Mouse (Mus musculus) bone marrow macrophage, adult 2 months (primary cell): ENCODE results near the gene Tbc1d10c. TPM values are rescaled to one million over a fixed set of nuclear protein-coding genes. Genes with fewer than 3 reads are reported as not detected.
A peak's percentile ranks its signal among the peaks of the same experiment; 100 is the strongest.

Source experiments
- H3K27ac ChIP-seq: 2 replicates; pipeline ENCODE4 v1.5.1; 2012; ENCODE audit warnings: low read depth, low read length; ENCODE audit not compliant: insufficient read depth
- H3K4me1 ChIP-seq: 2 replicates; pipeline ENCODE4 v1.6.1; 2012; ENCODE audit warnings: low read length; ENCODE audit not compliant: control insufficient read depth, insufficient read depth
- H3K4me3 ChIP-seq: 2 replicates; pipeline ENCODE4 v1.5.1; 2012; ENCODE audit warnings: mild to moderate bottlenecking, low read length, moderate library complexity; ENCODE audit not compliant: insufficient read depth
- CTCF ChIP-seq: IDR thresholded peaks from 2 replicates; pipeline ENCODE4 v1.5.1; 2012; ENCODE audit warnings: low read depth, mild to moderate bottlenecking, low read length, moderate library complexity
- POLR2A ChIP-seq: IDR thresholded peaks from 2 replicates; pipeline ENCODE4 v1.6.1; 2012; ENCODE audit warnings: mild to moderate bottlenecking, low read depth, low read length, borderline replicate concordance
- polyA plus RNA-seq: library from polyadenylated mRNA; stranded (reverse); fragments of >200 nt; gene quantifications from 2 replicates; pipeline ENCODE4 v1.2.4, GENCODE M21; 2012; ENCODE audit not compliant: missing spikeins, insufficient read depth, insufficient read length

The Tbc1d10c gene
- polyA plus RNA-seq, 1 experiment = 0.83 TPM

DNA sequence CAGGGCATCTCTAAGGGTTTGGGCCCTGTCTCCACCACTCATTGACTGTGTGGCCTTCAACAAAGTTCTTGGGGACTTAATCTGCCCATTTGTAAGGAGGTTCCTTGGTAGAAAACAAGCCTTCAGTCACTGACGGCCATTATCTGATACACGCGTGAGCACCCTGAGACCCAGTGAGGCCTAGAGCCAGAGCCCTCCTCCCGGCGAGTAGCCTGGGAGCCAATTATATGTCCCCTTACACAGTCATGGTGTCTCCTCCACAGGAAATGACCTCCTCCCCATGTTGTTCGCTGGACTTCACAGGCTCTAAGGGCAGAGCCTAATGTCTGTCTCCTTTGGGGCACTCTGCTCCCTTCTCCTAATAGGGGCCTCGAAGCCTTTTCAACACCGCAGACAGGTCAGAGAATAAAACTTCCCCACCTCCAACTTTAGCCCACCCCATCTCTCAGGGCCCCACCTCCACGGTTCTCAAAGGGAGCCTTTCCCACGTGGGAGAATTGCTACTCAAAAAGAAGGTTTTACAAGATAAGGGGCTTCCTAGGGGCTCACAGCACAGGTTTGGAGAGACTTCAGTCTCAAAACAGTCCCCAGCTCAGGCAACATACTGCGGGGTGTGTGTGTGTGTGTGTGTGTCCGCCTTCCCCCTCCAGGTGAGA is 44.6 kb downstream of the Tbc1d10c start:
- H3K4me3 ChIP-seq = no peak overlapping the region
- peak overlapping the region; percentile 67 for H3K27ac ChIP-seq
- peaks cover 54% of the 10 kb centered on the region for H3K4me1 ChIP-seq
- TF ChIP-seq POLR2A = no peak
- TF ChIP-seq CTCF = no peak

DNA sequence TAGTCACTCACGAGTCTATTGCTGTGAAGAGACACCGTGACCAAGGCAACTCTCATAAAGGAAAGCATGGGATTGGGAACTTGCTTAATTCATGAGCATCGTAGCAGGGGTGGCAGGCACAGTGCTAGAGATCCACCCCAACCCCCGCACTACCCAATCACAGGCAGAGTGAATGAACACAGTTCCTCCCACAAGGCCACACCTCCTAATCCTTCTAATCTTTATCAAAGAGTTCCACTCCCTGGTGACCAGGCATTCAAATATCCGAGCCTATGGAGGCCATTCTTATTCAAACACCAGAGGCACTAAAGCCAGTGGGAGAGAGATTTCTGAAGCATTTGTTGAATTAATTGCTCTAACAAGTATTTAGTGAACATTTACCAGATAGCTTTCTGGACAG is 45.1 kb downstream of the Tbc1d10c start:
- no peak for TF ChIP-seq CTCF
- no peak for TF ChIP-seq POLR2A
- H3K4me1 ChIP-seq = peaks cover 54% of the 10 kb centered on the region
- H3K4me3 ChIP-seq = no peak overlapping the region
- 0 out of 2 replicates have a peak overlapping the region, but pooled peaks have one; percentile 9 for H3K27ac ChIP-seq

DNA sequence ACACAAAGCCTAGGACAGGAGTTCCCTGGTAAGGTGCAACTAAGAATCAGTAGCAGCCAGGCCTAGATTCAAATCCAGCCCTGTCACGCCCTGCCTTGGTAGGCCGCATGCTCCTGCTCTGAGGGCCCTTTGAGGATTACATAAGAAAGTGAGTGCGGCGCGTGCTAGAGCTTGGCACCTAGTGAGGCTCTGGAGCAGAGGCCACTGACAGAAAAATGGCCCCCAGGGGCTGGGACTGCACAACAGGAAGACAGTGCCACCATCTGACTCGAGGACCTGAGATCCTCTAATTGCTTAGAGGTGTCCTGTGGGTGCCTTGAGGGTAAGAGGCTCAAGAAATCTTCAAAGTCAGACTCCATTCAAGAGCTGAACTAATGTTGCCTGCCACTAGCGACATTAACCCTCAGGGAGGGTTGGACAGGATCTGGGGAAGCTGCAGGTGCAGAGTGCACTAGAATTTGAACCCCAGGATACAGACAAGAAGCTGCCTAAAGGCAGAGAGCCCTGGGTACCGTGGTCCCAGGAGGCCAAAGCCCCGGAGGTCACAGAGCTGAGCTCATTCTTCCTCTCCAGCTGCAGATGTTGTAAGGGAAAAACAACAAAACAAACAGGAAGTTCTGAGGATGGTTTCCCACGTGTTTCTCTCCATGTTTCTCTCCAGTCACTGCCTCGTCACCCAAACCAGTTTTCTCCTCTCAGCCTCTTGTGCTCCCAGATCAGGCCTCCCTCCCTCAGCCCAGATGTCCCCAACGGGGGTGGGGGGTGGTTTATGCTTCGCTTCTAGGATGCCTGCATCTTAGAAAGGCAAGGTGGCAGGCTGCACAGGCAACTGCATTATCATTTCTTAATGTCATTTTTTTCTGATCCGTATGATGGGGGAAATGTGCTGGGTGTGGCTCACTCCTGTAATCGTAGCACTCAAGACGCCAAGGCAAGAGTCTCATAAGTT is 46.3 kb downstream of the Tbc1d10c start:
- H3K4me1 ChIP-seq = peaks cover 49% of the 10 kb centered on the region
- H3K4me3 ChIP-seq = no peak overlapping the region
- TF ChIP-seq CTCF = no peak
- no peak for TF ChIP-seq POLR2A
- peak overlapping the region; percentile 70 for H3K27ac ChIP-seq

DNA sequence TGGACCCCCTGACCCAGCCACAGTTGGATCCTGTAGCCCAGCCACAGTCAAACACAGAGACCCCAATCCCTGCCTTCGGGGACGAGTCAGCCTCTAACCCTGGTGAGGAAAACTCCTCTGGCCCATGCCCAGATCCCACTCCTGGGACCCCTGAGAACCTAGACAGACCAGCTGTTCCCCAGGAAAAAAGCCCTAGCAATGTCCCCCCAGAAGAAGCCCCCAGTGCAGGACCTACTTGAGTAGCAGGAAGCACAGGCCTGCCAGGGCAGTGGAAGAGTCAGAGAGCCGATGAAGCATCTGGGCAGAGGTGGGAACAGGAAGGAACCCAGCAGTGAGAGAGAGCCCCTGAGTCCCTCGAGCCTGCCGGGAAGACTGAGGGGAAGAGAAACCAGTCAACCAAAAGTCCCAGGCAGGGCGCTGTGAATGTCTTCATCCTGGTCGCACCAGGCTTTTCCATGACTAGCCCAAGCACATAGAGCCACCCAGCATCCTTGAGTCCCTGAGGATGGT is 47.3 kb downstream of the Tbc1d10c start, which contains the start of gene Cabp4:
Gene Cabp4 (minus strand): TSS at position 275 of the 510 bp plus-strand sequence.
- H3K4me1 ChIP-seq = peaks cover 46% of the 10 kb centered on the region
- H3K27ac ChIP-seq = peak within 1 kb of the TSS; percentile 70
- no peak for TF ChIP-seq CTCF
- no peak for TF ChIP-seq POLR2A
- no peak within 1 kb of the TSS for H3K4me3 ChIP-seq

DNA sequence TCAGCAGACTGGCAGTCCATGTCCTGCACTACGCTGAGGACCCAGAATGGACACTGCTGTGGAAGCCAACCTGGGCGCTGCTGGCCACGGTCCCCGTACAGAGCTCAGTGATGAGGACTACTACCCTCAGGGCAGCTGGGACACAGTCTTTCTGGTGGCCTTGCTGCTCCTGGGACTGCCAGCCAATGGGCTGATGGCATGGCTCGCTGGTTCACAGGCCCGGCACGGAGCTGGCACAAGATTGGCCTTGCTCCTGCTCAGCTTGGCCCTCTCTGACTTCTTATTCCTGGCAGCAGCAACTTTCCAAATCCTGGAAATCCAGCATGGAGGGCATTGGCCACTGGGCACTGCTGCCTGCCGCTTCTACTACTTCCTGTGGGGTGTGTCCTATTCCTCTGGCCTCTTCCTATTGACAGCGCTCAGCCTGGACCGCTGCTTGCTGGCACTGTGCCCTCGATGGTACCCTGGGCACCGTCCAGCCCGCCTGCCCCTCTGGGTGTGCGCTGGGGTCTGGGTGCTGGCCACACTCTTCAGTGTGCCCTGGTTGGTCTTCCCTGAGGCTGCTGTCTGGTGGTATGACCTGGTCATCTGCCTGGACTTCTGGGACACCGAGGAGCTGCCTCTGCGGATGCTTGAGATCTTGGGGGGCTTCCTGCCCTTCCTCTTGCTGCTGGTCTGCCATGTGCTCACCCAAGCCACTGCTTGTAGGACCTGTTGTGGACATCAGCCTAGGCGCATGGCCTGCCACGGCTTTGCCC is 48.5 kb downstream of the Tbc1d10c start:
- Histone ChIP-seq H3K4me3 (no peak overlapping the region), H3K4me1 (peaks cover 45% of the 10 kb centered on the region), H3K27ac (no peak overlapping the region)
- TF ChIP-seq POLR2A (no peak), CTCF (no peak)

DNA sequence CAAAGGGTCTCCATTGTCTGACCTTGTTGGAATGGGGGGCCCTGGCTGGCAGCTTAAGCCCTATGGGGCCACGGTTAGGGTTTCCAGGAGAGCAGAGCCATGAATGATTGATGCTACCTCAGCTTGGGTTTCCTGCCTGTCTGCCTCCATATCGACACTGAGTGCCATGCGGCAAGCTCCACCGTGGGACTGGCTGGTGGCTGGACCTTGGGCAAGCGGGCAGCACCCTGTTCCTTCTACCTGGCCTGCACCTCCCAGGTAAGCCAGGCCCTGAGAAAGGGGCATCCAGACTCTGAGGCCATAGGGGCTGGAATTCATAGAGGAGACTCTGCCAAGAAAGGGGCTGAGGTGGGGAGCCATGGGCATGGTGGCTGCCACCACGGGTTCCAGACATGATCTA is 50.9 kb downstream of the Tbc1d10c start:
- TF ChIP-seq CTCF (no peak), POLR2A (no peak)
- no peak overlapping the region for H3K27ac ChIP-seq
- peaks cover 34% of the 10 kb centered on the region for H3K4me1 ChIP-seq
- H3K4me3 ChIP-seq = no peak overlapping the region

DNA sequence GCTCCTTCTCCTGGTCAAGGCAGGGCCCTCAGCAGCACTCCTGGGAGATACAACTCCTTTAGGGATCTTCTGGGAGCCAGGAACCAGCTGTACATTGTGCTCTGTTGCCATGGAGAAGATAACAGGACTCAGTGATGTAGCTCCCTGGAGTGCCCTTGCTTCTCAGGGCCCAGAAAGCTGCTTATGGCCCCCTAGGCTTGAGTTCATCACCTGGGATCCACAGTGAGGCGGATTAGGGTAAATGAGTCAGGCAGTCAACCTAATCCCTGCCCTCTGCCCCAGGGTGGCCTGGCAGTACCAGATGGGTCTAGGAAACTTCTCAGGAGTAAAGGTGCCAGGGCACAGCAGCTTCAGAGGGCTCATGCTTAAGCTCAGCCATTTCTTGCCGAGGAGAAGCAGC is 51.6 kb downstream of the Tbc1d10c start, which contains the start of gene Gpr152:
Gene Gpr152 (plus strand): TSS at position 342 of the 400 bp plus-strand sequence.
- peaks cover 32% of the 10 kb centered on the region for H3K4me1 ChIP-seq
- TF ChIP-seq CTCF (no peak), POLR2A (no peak)
- H3K4me3 ChIP-seq = no peak within 1 kb of the TSS
- no peak within 1 kb of the TSS for H3K27ac ChIP-seq

DNA sequence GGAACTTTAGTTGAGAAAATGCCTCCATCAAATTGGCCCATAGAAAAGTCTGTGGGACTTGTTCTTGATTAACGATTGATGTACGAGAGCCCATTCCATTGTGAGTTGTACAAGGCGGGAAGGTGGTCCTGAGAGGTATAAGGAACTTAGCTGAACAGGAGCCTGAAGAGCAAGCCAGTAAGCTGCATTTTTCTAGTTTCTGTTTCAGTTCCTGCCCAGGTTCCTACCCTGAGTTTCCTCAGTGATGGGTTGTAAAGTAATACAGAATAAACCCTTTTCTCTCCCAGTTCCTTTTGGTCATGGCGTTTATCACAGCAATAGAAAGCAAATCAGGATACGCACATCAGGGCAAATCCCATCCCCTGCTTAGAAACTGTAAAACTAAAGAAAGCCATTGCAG is 53.2 kb downstream of the Tbc1d10c start:
- H3K4me1 ChIP-seq = peaks cover 20% of the 10 kb centered on the region
- H3K27ac ChIP-seq = no peak overlapping the region
- no peak overlapping the region for H3K4me3 ChIP-seq
- TF ChIP-seq POLR2A (no peak), CTCF (no peak)

DNA sequence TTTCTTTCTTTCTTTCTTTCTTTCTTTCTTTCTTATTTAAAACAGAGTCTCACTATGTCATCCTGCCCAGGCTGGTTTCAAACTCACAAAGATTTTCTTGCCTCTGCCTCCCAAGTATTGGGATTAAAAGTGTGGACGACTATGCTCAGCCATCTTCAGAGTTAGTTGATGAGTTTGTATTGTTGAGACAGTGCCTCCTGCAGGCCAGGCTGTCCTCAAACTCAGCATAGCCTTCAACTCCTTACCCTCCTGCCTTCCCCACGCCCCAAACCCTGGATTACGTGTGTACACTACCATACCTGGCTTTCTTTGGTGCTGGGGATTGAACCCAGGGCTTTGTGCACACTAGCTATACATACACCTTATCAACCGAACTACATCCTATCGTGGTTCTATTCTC is 54.6 kb downstream of the Tbc1d10c start:
- TF ChIP-seq POLR2A = no peak
- TF ChIP-seq CTCF = no peak
- no peak overlapping the region for H3K4me3 ChIP-seq
- H3K27ac ChIP-seq = no peak overlapping the region
- peaks cover 25% of the 10 kb centered on the region for H3K4me1 ChIP-seq
